Mouse (Mus musculus): Measurements from ENCODE around the gene Zfp592. TPM values are rescaled to one million over a fixed set of nuclear protein-coding genes. Genes with fewer than 3 reads are reported as not detected.

The Zfp592 gene
- polyA plus RNA-seq, 1 experiment from 2014 or later: 10.7 TPM

DNA sequence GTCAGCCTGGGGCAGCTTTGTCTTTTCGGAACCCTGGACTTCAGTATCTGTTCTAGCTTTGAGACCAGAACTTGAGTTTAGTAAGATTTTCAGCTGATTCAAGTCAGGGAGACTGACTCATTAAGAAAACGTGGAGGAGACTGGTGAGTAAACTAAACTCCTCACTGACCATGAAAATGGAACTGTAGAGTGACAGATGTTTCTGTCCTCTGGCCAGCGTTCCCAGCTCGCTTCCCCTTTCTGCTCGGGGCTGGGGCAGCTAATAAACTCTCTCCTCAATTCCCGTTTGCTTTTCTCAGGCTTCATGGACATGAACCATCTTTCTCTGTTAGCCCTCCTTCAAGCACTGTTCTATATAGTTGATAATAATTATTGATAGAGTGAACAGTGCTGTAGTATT is 4.3 kb downstream of the Zfp592 start:
- no peak for ATAC-seq
- H3K4me2 ChIP-seq (replicated peaks): no peak overlapping the region
- H3K9me3 ChIP-seq: no peaks in the 10 kb centered on the region
- H3K4me3 ChIP-seq (replicated peaks): no peak overlapping the region
- no peaks in the 10 kb centered on the region for H3K27me3 ChIP-seq (replicated peaks)
- 44% methylated on average over 6 of the region's 6 CpGs for WGBS
- no peak overlapping the region for H3K9ac ChIP-seq
- H3K36me3 ChIP-seq: no peaks in the 10 kb centered on the region
- no peak overlapping the region for H3K27ac ChIP-seq
- H3K4me1 ChIP-seq (replicated peaks): peaks cover 27% of the 10 kb centered on the region

DNA sequence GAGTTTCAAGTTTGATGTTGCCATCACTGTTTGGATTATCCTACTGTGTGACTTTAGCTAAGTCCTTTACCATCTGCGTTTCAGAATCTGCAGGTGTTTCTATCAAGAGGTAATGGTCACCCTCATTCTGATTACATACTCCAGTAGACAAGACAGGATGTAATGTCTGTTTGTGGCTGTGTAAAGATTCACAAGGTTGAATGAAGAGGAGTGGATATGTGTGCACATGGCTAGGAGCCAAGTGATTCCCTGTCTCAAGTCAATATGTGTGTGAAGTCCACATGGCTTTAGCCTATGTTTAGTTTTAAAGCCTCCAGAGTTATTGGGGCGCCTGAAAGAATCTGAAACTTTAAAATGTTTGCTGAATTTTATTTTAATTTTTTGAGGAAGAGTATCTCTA is 6.1 kb downstream of the Zfp592 start:
- Histone ChIP-seq H3K9me3 (no peaks in the 10 kb centered on the region), H3K4me3 (replicated peaks) (no peak overlapping the region), H3K27ac (no peak overlapping the region), H3K36me3 (no peaks in the 10 kb centered on the region), H3K4me2 (replicated peaks) (no peak overlapping the region), H3K27me3 (replicated peaks) (no peaks in the 10 kb centered on the region), H3K4me1 (replicated peaks) (peaks cover 26% of the 10 kb centered on the region), H3K9ac (no peak overlapping the region)
- 83% methylated on average over 2 of the region's 2 CpGs for WGBS
- no peak for ATAC-seq

DNA sequence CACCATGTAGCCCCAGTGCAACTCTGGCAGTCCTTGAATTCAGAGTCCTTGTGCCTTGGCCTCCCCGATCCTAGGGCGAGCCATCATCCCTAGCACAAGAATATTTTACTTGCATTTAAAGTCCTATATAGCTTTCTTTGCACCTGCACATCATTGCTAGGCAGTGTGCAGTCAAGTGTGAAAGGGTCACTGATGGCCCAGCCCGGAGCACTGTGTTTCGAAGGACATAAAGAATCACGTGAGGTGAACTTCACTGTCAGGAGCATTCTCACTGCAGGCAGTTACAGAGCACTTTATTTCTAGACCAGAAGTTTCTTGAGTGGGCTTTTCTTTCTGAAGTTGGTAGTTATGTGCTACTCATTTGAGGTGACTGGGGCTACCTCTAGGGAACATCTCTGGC is 8.4 kb downstream of the Zfp592 start:
- Histone ChIP-seq H3K36me3 (no peaks in the 10 kb centered on the region), H3K9ac (no peak overlapping the region), H3K4me2 (replicated peaks) (no peak overlapping the region), H3K9me3 (no peaks in the 10 kb centered on the region), H3K27ac (no peak overlapping the region), H3K27me3 (replicated peaks) (no peaks in the 10 kb centered on the region), H3K4me3 (replicated peaks) (no peak overlapping the region), H3K4me1 (replicated peaks) (0 out of 2 replicates have a peak, but pooled peaks cover 13% of the 10 kb centered on the region)
- ATAC-seq: no peak
- WGBS: 90% methylated on average over 5 of the region's 5 CpGs

DNA sequence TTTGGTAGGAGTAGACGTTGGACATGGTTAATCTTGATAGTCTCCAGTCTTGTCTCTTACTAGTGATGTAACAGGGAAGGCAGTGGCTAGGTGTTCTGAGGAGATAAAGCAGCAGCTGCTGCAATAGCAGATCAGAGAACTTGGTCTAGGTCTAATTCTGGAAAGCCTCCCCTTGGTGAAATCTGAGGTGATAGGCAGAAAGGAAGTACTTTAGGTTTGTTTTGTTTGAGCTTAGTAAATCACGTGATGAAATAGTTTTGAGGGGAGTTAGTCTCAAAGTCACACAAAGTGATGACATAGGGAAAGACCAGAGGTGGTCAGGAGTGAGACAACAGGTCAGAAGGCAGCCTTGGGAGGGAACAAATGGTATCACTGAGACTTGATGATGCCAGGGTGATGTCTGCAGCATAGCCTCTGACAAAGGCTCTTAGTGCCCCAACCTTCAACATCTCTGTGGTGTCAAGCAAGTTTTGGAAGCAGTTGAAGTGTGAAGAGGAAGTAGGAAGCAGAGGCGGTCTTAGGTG is 11.1 kb downstream of the Zfp592 start:
- no peaks in the 10 kb centered on the region for H3K9me3 ChIP-seq
- H3K4me1 ChIP-seq (replicated peaks): 0 out of 2 replicates have a peak, but pooled peaks cover 5% of the 10 kb centered on the region
- ATAC-seq: peak; percentile 51; the same call in 1 of the 2 replicates
- H3K27ac ChIP-seq: no peak overlapping the region
- 53% methylated on average over 3 of the region's 3 CpGs for WGBS
- H3K9ac ChIP-seq: no peak overlapping the region
- no peaks in the 10 kb centered on the region for H3K36me3 ChIP-seq
- H3K4me2 ChIP-seq (replicated peaks): no peak overlapping the region
- H3K27me3 ChIP-seq (replicated peaks): no peaks in the 10 kb centered on the region
- H3K4me3 ChIP-seq (replicated peaks): no peak overlapping the region

DNA sequence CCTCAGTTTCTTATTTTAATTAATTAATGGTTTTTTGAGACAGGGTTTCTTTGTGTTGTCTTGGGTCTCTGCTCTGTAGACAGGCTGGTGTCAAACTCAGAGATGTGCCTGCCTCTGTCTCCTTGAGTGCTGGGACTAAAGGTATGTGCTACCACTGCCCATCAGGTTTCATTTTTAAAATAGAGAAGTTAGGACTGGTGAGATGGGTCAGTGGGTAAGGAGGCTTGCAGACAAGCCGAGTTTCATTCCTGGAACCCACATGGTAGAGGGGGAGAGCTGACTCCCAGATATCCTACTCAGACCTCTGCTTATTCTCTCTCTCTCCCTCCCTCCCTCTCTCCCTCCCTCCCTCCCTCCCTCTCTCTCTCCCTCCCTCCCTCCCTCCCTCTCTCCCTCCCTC is 12.5 kb downstream of the Zfp592 start:
- no peak for ATAC-seq
- 47% methylated on average over 1 of the region's 1 CpGs for WGBS
- no peak overlapping the region for H3K27ac ChIP-seq

DNA sequence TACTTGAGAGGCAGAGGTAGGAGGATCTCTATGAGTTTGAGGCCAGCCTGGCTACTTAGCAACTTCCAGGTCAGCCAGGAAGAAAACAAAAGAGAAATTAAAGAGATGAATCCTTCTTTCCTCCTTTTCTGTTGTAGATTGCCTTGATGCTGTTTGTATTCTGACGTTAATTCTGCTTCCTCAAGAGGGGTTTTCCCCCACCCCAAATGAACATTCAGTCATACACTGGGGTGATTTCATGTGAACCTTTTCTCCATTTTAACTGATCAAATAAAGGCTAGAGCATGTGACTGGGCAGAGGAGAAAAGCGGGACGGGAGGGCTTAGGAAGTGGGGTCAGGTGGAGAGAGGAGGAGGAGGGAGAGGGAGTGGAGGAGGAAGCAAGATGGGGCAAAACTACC is 14.8 kb downstream of the Zfp592 start:
- Histone ChIP-seq H3K9ac (no peak overlapping the region), H3K9me3 (no peaks in the 10 kb centered on the region), H3K27ac (no peak overlapping the region), H3K4me2 (replicated peaks) (no peak overlapping the region), H3K27me3 (replicated peaks) (no peaks in the 10 kb centered on the region), H3K4me3 (replicated peaks) (no peak overlapping the region), H3K36me3 (0 out of 2 replicates have a peak, but pooled peaks cover 3% of the 10 kb centered on the region), H3K4me1 (replicated peaks) (no peaks in the 10 kb centered on the region)
- no peak for ATAC-seq
- WGBS: 70% methylated on average over 3 of the region's 3 CpGs

More for the DNA sequence above, 12.5 kb downstream of the Zfp592 start:
- Histone ChIP-seq H3K27me3 (replicated peaks) (no peaks in the 10 kb centered on the region), H3K4me1 (replicated peaks) (0 out of 2 replicates have a peak, but pooled peaks cover 3% of the 10 kb centered on the region), H3K36me3 (no peaks in the 10 kb centered on the region), H3K4me3 (replicated peaks) (no peak overlapping the region), H3K4me2 (replicated peaks) (no peak overlapping the region), H3K9ac (no peak overlapping the region), H3K9me3 (no peaks in the 10 kb centered on the region)

DNA sequence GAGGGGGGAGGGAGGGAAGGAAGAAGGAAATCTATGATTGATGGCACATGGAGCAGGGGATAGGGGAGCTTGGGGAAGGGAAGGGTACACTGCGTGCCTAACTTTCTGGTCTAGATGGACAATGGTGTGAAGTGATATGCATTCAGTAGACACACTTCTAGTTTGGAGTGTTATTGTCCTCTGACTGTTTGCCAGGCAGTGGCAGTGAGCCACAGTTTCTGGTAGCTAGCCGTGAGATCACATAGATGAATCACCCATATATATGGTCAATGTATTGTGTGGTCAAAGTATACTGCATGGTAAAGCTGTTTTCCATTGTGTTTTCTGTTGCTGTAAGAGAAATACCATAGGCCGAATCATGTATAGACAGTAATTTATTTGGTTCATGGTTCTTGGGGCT is 18.1 kb downstream of the Zfp592 start:
- WGBS: 94% methylated on average over 3 of the region's 3 CpGs
- no peaks in the 10 kb centered on the region for H3K27me3 ChIP-seq (replicated peaks)
- no peak overlapping the region for H3K4me2 ChIP-seq (replicated peaks)
- no peak overlapping the region for H3K9ac ChIP-seq
- no peak overlapping the region for H3K4me3 ChIP-seq (replicated peaks)
- ATAC-seq: no peak
- 0 out of 2 replicates have a peak, but pooled peaks cover 3% of the 10 kb centered on the region for H3K36me3 ChIP-seq
- H3K27ac ChIP-seq: no peak overlapping the region
- no peaks in the 10 kb centered on the region for H3K4me1 ChIP-seq (replicated peaks)
- H3K9me3 ChIP-seq: no peaks in the 10 kb centered on the region

DNA sequence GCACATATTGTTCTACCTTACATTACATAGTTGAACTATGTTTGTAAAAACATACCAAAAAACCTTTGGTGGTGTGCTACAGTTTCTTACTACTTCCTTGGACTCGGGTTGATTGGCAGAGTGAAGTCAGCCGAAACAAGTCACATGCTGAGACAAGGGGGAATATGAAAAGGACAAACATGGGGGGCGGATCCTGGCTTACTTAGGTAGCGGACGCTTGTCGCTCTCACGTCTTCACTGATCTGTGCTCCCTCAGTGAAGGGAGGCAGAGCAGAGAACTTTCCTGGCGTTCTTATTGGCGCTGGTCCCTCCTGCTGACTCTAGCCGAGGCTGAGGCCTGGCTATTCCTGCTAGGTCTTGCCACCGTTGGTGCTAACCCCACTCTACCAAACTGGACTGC is 26.8 kb downstream of the Zfp592 start:
- Histone ChIP-seq H3K36me3 (peaks cover 25% of the 10 kb centered on the region), H3K4me1 (replicated peaks) (no peaks in the 10 kb centered on the region), H3K9ac (no peak overlapping the region), H3K4me3 (replicated peaks) (no peak overlapping the region), H3K4me2 (replicated peaks) (no peak overlapping the region), H3K9me3 (no peaks in the 10 kb centered on the region), H3K27ac (no peak overlapping the region), H3K27me3 (replicated peaks) (no peaks in the 10 kb centered on the region)
- 82% methylated on average over 11 of the region's 11 CpGs for WGBS
- ATAC-seq: no peak

DNA sequence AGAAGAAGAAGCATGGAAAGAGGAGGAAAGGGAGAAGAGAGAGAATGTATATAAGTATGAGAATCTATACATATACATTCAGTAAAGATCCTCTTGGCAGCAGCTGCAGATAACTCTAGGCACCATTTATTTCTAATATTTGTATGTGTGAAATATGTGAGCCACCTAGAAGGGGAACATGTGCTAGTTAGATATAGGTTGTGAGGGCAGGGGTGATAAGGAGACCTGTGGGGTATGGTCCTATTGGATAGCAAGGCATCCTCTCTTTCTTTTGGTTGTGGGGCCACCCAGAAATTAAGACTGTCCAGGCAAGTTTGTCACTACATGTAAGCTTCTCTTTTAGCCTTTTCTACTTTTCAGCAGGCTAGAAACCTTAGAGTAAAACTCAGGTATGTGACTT is 29.2 kb downstream of the Zfp592 start:
- H3K27ac ChIP-seq: no peak overlapping the region
- no peaks in the 10 kb centered on the region for H3K9me3 ChIP-seq
- ATAC-seq: no peak
- no peaks in the 10 kb centered on the region for H3K4me1 ChIP-seq (replicated peaks)
- H3K36me3 ChIP-seq: peaks cover 34% of the 10 kb centered on the region
- no peak overlapping the region for H3K4me2 ChIP-seq (replicated peaks)
- no peak overlapping the region for H3K9ac ChIP-seq
- no peaks in the 10 kb centered on the region for H3K27me3 ChIP-seq (replicated peaks)
- H3K4me3 ChIP-seq (replicated peaks): no peak overlapping the region

DNA sequence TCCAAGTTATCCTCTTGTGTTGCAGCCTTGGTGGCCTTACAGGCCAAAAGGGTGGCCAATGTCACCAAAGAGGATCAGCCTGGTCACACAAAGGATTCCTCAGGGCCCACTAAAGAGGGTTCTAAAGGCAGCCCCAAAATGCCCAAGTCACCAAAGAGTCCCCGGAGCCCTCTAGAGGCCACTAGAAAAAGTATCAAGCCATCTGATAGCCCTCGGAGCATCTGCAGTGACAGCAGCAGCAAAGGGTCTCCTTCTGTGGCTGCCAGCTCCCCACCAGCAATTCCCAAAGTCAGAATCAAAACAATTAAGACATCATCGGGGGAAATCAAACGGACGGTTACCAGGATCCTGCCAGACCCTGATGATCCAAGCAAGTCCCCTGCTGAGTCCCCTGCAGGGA is 30.6 kb downstream of the Zfp592 start:
- H3K4me1 ChIP-seq (replicated peaks): no peaks in the 10 kb centered on the region
- no peak overlapping the region for H3K9ac ChIP-seq
- no peak for ATAC-seq
- no peak overlapping the region for H3K4me2 ChIP-seq (replicated peaks)
- no peaks in the 10 kb centered on the region for H3K9me3 ChIP-seq
- H3K27me3 ChIP-seq (replicated peaks): no peaks in the 10 kb centered on the region
- no peak overlapping the region for H3K27ac ChIP-seq
- peaks cover 37% of the 10 kb centered on the region for H3K36me3 ChIP-seq
- no peak overlapping the region for H3K4me3 ChIP-seq (replicated peaks)
- WGBS: 75% methylated on average over 5 of the region's 5 CpGs

DNA sequence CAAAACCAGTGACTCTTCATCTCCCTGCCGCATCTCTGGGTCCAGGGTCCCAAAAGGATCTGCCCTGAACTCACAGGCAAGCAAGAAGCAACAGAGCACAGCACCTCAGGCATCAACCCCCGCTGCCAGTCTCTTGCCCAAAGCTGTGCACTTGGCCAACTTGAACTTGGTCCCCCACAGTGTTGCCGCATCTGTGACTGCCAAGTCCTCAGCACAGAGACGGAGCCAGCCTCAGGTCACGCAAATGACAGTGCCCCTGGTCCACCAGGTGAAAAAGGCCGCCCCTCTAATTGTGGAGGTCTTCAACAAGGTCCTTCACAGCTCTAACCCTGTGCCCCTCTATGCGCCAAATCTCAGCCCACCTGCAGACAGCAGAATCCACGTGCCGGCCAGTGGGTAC is 31.2 kb downstream of the Zfp592 start:
- Histone ChIP-seq H3K4me1 (replicated peaks) (no peaks in the 10 kb centered on the region), H3K36me3 (peaks cover 43% of the 10 kb centered on the region), H3K27ac (no peak overlapping the region), H3K9ac (no peak overlapping the region), H3K4me2 (replicated peaks) (no peak overlapping the region), H3K9me3 (no peaks in the 10 kb centered on the region), H3K4me3 (replicated peaks) (no peak overlapping the region), H3K27me3 (replicated peaks) (no peaks in the 10 kb centered on the region)
- over 99% methylated on average over 9 of the region's 9 CpGs for WGBS
- no peak for ATAC-seq

DNA sequence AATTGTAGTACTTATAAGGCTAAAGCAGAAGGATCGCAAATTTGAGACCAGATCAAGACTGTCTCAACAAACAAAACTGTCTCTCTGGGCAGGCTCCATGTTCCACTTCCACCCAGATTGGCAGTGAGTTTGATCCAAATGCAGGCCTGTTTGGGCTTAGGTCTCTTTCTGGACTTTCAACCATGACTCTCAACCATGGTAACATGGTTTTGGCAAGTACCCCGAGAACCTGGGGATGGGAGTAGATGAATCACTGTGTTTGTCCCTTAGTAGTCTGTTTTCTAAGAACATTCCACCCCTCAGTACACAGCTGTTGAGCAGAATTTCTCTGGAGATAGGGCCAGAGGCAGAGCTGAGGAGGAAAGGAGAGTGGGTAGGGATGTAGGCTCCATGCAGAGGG is 32.3 kb downstream of the Zfp592 start:
- ATAC-seq: no peak
- H3K4me1 ChIP-seq (replicated peaks): no peaks in the 10 kb centered on the region
- no peak overlapping the region for H3K27ac ChIP-seq
- peaks cover 43% of the 10 kb centered on the region for H3K36me3 ChIP-seq
- no peaks in the 10 kb centered on the region for H3K27me3 ChIP-seq (replicated peaks)
- H3K4me2 ChIP-seq (replicated peaks): no peak overlapping the region
- WGBS: 95% methylated on average over 2 of the region's 2 CpGs
- no peak overlapping the region for H3K9ac ChIP-seq
- no peaks in the 10 kb centered on the region for H3K9me3 ChIP-seq
- H3K4me3 ChIP-seq (replicated peaks): no peak overlapping the region

DNA sequence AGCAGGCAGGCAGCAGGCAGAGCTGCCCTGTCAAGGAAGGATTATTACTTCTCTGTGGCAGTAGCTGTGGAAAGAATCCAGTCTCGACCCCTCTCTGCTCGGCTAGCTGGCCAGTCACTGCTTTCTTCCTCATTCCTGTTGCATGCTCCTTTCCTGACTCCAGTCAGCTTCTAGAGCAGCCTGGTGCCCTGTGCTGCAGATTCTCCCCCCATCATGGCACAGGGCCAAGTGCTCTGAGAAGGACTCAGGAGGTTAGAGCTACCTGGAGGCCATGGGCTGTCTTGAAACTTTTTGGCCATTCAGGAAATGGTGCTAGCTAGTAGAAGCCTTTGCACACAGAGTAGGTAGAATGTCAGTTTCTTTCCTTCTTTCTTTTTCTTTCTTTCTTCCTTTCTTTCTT is 46.2 kb downstream of the Zfp592 start:
- peaks cover 48% of the 10 kb centered on the region for H3K36me3 ChIP-seq
- H3K4me3 ChIP-seq (replicated peaks): no peak overlapping the region
- H3K27me3 ChIP-seq (replicated peaks): no peaks in the 10 kb centered on the region
- no peaks in the 10 kb centered on the region for H3K9me3 ChIP-seq
- H3K4me1 ChIP-seq (replicated peaks): no peaks in the 10 kb centered on the region
- no peak overlapping the region for H3K9ac ChIP-seq
- no peak overlapping the region for H3K27ac ChIP-seq
- H3K4me2 ChIP-seq (replicated peaks): no peak overlapping the region
- ATAC-seq: no peak
- 67% methylated on average over 2 of the region's 2 CpGs for WGBS
